Mouse (Mus musculus): ENCODE data around the gene Asap2.

GRCm38 (mm10) chr12:21183321-21183720, 193.1 kb downstream of the Asap2 start:
- no peak for TF ChIP-seq CTCF (IDR thresholded peaks at IDR 0.05; ENCODE audit: control insufficient read depth, insufficient read depth, low read length)
- TF ChIP-seq POLR2A (IDR thresholded peaks at IDR 0.05; ENCODE audit: borderline replicate concordance, control insufficient read depth, low read depth, low read length), result no peak

Data from bone marrow, adult 2 months (tissue).